Mouse (Mus musculus) heart, postnatal 4 days (tissue): ENCODE results near the gene Emx1. TPM values are rescaled to one million over a fixed set of nuclear protein-coding genes. Genes with fewer than 3 reads are reported as not detected.

ENCODE experiments used
- DNase-seq: peaks from one replicate; pipeline ENCODE4 v3.0.0; 2021
- total RNA-seq, 2 experiments: library from RNA; stranded (reverse); gene quantifications; 2 replicates each; pipeline ENCODE4 v1.2.3; 2021

The Emx1 gene
- total RNA-seq, 2 experiments from 2014 or later, result not detected

DNA sequence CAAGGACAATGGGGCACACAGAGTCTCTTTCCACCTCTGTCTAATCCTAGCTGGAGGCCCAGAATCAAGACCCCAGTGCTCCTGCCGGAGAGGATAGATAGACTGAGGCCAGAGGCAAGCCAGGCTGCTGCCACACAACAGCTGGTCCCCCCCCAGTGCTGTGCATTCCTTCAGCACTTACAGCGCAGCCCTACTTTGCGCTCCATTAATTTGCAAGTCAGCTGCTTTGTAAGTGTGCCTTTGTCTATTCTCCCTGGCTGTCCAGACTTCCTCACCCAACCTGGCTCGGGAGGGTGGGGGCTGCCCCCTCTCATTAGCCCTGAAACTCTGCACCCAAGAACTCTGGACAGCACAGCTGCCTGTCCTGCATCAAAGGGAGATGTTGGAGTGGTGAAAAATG is 44.8 kb downstream of the Emx1 start:
- DNase-seq, result no peak

GRCm38 (mm10) chr6:85232836-85233623 is 45.8 kb downstream of the Emx1 start:
- no peak for DNase-seq

GRCm38 (mm10) chr6:85234796-85235195 is 47.6 kb downstream of the Emx1 start:
- no peak for DNase-seq

DNA sequence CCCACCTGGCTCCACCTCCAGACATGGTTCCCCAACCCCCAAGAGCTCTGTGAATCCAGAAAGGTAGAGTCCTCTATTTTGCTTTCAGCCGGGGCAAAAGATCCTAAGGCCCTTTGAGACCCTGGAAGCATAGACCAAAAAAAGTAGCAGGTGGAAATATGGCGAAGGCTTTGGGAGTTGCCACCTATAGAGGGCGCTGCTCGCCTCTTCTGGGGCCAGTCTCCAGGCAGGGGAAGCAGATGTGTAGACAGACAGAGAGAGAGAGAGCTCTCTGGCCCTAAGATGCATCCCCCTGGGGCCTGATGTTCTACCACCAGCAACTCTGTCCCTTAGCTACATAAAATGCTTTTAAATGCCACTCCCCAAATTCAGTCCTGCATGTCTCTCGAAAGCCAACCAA is 49.8 kb downstream of the Emx1 start:
- peak; percentile 35 for DNase-seq

DNA sequence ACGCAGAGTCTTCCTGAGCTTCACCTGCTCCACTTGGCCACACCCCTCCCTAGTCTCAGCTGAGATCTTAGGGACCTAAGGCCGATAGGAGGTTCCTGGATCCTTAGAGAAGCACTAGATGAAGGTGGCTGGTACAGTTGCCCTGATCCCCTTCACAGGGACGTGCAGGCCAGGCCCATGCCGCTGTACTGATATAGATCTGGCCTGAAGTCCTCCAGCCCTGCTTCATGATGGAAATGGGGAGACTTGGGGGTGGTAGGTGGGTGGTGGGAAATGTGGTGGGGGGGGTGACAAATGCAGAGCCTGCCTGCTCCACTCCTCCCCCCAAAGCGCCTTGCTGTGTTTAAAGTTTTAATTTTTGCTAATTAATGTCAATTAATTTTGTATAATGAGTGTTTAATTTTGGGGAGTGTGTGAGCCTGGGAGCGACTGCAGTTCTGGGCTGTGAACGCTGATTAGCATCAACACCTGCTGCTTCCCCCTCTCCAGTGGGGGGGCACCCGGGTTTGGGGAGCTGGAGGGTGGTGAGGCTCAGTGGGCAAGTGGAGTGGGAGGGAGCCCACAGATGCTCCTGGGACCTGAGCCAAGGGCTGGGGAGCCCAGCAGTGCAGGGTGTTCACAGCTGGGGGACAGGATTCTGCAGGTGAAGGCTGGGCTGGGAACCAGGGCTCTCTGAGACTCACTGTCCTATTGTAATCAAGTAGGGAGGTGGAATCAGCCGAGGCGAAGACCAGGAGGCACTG is 50.5 kb downstream of the Emx1 start:
- peak; percentile 6 for DNase-seq

GRCm38 (mm10) chr6:85239044-85239489 is 51.8 kb downstream of the Emx1 start:
- DNase-seq, result peak; percentile 85

DNA sequence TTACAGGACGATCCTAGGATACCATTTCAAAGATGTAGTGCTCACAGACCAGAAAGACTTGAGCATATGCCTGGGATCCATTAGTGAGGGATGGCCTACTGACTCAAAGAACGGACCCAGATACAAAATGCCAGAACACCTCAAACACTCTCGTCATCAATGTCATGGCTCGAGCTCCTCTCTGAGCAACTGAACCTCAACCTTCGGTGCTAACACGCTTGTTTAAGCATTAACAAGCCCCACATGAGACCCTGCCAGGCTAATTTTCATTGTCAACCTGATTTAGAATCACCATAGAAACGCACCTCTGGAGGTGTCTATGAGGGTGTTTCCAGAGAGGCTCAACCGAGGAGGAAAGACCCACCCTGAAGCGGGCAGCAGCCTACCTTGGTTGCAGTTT is 62.6 kb downstream of the Emx1 start:
- DNase-seq, result no peak

DNA sequence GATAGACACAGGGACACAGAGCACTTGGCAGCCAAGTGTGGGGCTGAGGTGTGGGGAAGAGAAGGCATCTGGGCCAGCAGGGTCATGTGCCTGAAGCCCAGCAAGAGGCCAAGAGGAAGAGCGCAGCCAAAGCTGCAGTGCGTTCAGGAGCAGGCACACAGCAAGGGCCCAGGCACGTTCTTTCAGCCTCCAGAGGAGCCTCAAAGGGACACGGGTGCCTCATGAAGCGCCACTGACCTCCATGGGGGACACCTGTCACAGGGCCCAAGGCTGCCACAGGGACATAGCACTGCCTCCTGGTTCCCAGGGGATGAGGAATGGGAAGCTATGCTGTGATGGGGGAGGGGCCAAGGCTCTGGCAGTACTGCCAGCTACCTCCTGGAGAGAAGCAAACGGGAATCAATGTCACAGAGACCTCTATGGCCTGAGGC is 63.6 kb downstream of the Emx1 start:
- peak; percentile 17 for DNase-seq

- no peak for DNase-seq
These were observed 65.2 kb downstream of the Emx1 start for GRCm38 (mm10) chr6:85252251-85253058.

- DNase-seq, result no peak
These were observed 66.0 kb downstream of the Emx1 start for GRCm38 (mm10) chr6:85253275-85253674.

Other genes starting within 250 kb of the Emx1 start
- 10 to 100 TPM; 22.4 to 29.3 TPM for gene Exoc6b, start 117.9 kb upstream of the Emx1 start, total RNA-seq
- 10 to 100 TPM; 54.4 to 56.7 TPM for gene Spr, start 49.7 kb upstream of the Emx1 start, total RNA-seq
- 1 to 10 TPM; 3.0 to 3.6 TPM for gene Sfxn5, start 146.0 kb downstream of the Emx1 start, total RNA-seq
- gene Rab11fip5, start 187.2 kb downstream of the Emx1 start, total RNA-seq, result 10 to 100 TPM; 74.7 to 79.8 TPM
- gene Noto, start 236.4 kb downstream of the Emx1 start, total RNA-seq, result not detected
- gene Smyd5, start 244.6 kb downstream of the Emx1 start, total RNA-seq, result 10 to 100 TPM; 17.1 to 19.6 TPM